Mouse (Mus musculus): ENCODE measurements around the gene Ffar2. TPM values are rescaled to one million over a fixed set of nuclear protein-coding genes. Genes with fewer than 3 reads are reported as not detected.
"Not testable (repeated sequence)": the region's sequence is repeated elsewhere in the genome, so short reads cannot be mapped to it uniquely, and the experiment has no call there.

Gene Ffar2
- total RNA-seq, 1 experiment from 2014 or later: 0.35 TPM

GRCm38 (mm10) chr7:30828871-30829270 is 5.3 kb upstream of the Ffar2 start:
- not testable (repeated sequence) for ATAC-seq (ENCODE audit: extremely low read depth, insufficient number of reproducible peaks, low FRiP score, poor library complexity, severe bottlenecking)

GRCm38 (mm10) chr7:30826660-30827059 is 3.1 kb upstream of the Ffar2 start:
- ATAC-seq (ENCODE audit: extremely low read depth, insufficient number of reproducible peaks, low FRiP score, poor library complexity, severe bottlenecking): no peak

GRCm38 (mm10) chr7:30824306-30824705 is 731 bp upstream of the Ffar2 start:
- ATAC-seq (ENCODE audit: extremely low read depth, insufficient number of reproducible peaks, low FRiP score, poor library complexity, severe bottlenecking): no peak

GRCm38 (mm10) chr7:30821532-30821931 is 2.0 kb downstream of the Ffar2 start:
- ATAC-seq (ENCODE audit: extremely low read depth, insufficient number of reproducible peaks, low FRiP score, poor library complexity, severe bottlenecking): no peak

- no peak for ATAC-seq (ENCODE audit: extremely low read depth, insufficient number of reproducible peaks, low FRiP score, poor library complexity, severe bottlenecking)
Measured at GRCm38 (mm10) chr7:30820854-30821445, 2.6 kb downstream of the Ffar2 start.

GRCm38 (mm10) chr7:30820131-30820530 is 3.4 kb downstream of the Ffar2 start:
- ATAC-seq (ENCODE audit: extremely low read depth, insufficient number of reproducible peaks, low FRiP score, poor library complexity, severe bottlenecking): peak; percentile 16; the same call in 1 of the 2 replicates

- ATAC-seq (ENCODE audit: extremely low read depth, insufficient number of reproducible peaks, low FRiP score, poor library complexity, severe bottlenecking): no peak
Measured at GRCm38 (mm10) chr7:30812291-30812807, 11.2 kb downstream of the Ffar2 start.

GRCm38 (mm10) chr7:30811757-30812290 is 11.8 kb downstream of the Ffar2 start:
- ATAC-seq (ENCODE audit: extremely low read depth, insufficient number of reproducible peaks, low FRiP score, poor library complexity, severe bottlenecking): no peak

- peak; percentile 45; the same call in 1 of the 2 replicates for ATAC-seq (ENCODE audit: extremely low read depth, insufficient number of reproducible peaks, low FRiP score, poor library complexity, severe bottlenecking)
Measured at GRCm38 (mm10) chr7:30810319-30810718, 13.3 kb downstream of the Ffar2 start.

GRCm38 (mm10) chr7:30805924-30806323 is 17.7 kb downstream of the Ffar2 start:
- peak; percentile 71 for ATAC-seq (ENCODE audit: extremely low read depth, insufficient number of reproducible peaks, low FRiP score, poor library complexity, severe bottlenecking)

- no peak for ATAC-seq (ENCODE audit: extremely low read depth, insufficient number of reproducible peaks, low FRiP score, poor library complexity, severe bottlenecking)
Measured at GRCm38 (mm10) chr7:30804026-30804715, 19.4 kb downstream of the Ffar2 start.

GRCm38 (mm10) chr7:30803256-30803655 is 20.3 kb downstream of the Ffar2 start:
- no peak for ATAC-seq (ENCODE audit: extremely low read depth, insufficient number of reproducible peaks, low FRiP score, poor library complexity, severe bottlenecking)

- ATAC-seq (ENCODE audit: extremely low read depth, insufficient number of reproducible peaks, low FRiP score, poor library complexity, severe bottlenecking): no peak
Measured at GRCm38 (mm10) chr7:30800653-30801052, 22.9 kb downstream of the Ffar2 start.

GRCm38 (mm10) chr7:30796790-30797189 is 26.8 kb downstream of the Ffar2 start:
- no peak for ATAC-seq (ENCODE audit: extremely low read depth, insufficient number of reproducible peaks, low FRiP score, poor library complexity, severe bottlenecking)

- no peak for ATAC-seq (ENCODE audit: extremely low read depth, insufficient number of reproducible peaks, low FRiP score, poor library complexity, severe bottlenecking)
Measured at GRCm38 (mm10) chr7:30794921-30795320, 28.7 kb downstream of the Ffar2 start.

- no peak for ATAC-seq (ENCODE audit: extremely low read depth, insufficient number of reproducible peaks, low FRiP score, poor library complexity, severe bottlenecking)
Measured at GRCm38 (mm10) chr7:30791921-30792320, 31.7 kb downstream of the Ffar2 start.

GRCm38 (mm10) chr7:30790141-30790540 is 33.4 kb downstream of the Ffar2 start:
- no peak for ATAC-seq (ENCODE audit: extremely low read depth, insufficient number of reproducible peaks, low FRiP score, poor library complexity, severe bottlenecking)

- ATAC-seq (ENCODE audit: extremely low read depth, insufficient number of reproducible peaks, low FRiP score, poor library complexity, severe bottlenecking): no peak
Measured at GRCm38 (mm10) chr7:30787377-30788022, 36.1 kb downstream of the Ffar2 start, which contains the start of gene Krtdap. Gene Krtdap, plus strand, starts transcription at chr7:30787896.

GRCm38 (mm10) chr7:30785721-30786546 is 37.6 kb downstream of the Ffar2 start:
- ATAC-seq (ENCODE audit: extremely low read depth, insufficient number of reproducible peaks, low FRiP score, poor library complexity, severe bottlenecking): no peak

Data from neutrophil, adult 5-6 weeks (primary cell).